8 mouse cellular contexts compared by ENCODE assay signal in the genomic region with DNA sequence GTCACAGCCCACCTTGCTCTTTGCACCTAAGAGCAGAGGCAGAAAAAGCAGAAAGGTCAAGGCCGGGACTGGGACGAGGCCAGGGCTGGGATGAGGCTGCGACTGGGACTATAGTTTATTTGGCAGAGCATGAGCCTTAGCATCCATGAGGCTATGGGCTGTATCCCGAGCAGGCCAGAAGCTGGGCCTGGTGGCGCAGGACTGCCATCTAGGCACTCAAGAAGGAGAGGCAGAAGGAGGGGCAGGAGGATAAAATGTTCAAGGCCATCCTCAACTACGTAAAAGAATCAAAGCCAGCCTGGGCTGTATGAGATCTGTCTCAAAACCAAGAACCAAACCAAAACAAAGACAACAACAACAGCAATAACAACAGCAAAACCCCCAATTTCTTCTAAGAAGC. TPM values are rescaled to one million over a fixed set of nuclear protein-coding genes. Genes with fewer than 3 reads are reported as not detected.
A peak's percentile ranks its signal among the peaks of the same experiment; 100 is the strongest.
DNase-seq lines count a peak whose midpoint lies in the region; ATAC-seq lines count a peak whose summit lies in the region.

No protein-coding gene starts in this region.

- H3K4me3 ChIP-seq in kidney, embryonic 15.5 days (replicated peaks) = no peak overlapping the region
- no peak overlapping the region for H3K4me3 ChIP-seq in limb, embryonic 10.5 days

- H3K9ac ChIP-seq in kidney, embryonic 15.5 days = no peak overlapping the region

- no peak for DNase-seq in kidney, adult 18-20 months
- peak; percentile 31 for DNase-seq in thymus, postnatal 14 days
- DNase-seq in thymus, adult 18-20 months = no peak
- DNase-seq in limb, embryonic 10.5 days (ENCODE audit: low spot score) = no peak
- no peak for DNase-seq in cerebellum, postnatal 14 days
- DNase-seq in right cerebral cortex, postnatal 14 days = no peak
- no peak for DNase-seq in right cerebral cortex, postnatal 10 days (ENCODE audit: low spot score in 2 of 2)

- peak overlapping the region; percentile 79 for H3K27ac ChIP-seq in kidney, embryonic 15.5 days
- peak overlapping the region; percentile 75 for H3K27ac ChIP-seq in limb, embryonic 10.5 days

- H3K27me3 ChIP-seq in kidney, embryonic 15.5 days = no peaks in the 10 kb centered on the region
- no peaks in the 10 kb centered on the region for H3K27me3 ChIP-seq in limb, embryonic 10.5 days (ENCODE audit: low read depth, poor library complexity, severe bottlenecking)

- WGBS in kidney, embryonic 15.5 days = 71% methylated on average over 6 of the region's 6 CpGs
- WGBS in limb, embryonic 10.5 days = 65% methylated on average over 6 of the region's 6 CpGs

- peaks cover 51% of the 10 kb centered on the region for H3K36me3 ChIP-seq in kidney, embryonic 15.5 days
- peaks cover 36% of the 10 kb centered on the region for H3K36me3 ChIP-seq in limb, embryonic 10.5 days

- no peaks in the 10 kb centered on the region for H3K9me3 ChIP-seq in kidney, embryonic 15.5 days (replicated peaks)
- no peaks in the 10 kb centered on the region for H3K9me3 ChIP-seq in limb, embryonic 10.5 days (replicated peaks)

- H3K4me1 ChIP-seq in kidney, embryonic 15.5 days = peaks cover 33% of the 10 kb centered on the region
- H3K4me1 ChIP-seq in limb, embryonic 10.5 days = peaks cover 31% of the 10 kb centered on the region

- no peak overlapping the region for H3K4me2 ChIP-seq in kidney, embryonic 15.5 days

- no peak for ATAC-seq in kidney, embryonic 15.5 days (replicated peaks; ENCODE audit: low FRiP score)

RNA-seq across cellular contexts. Expression of gene Tgfbr2, which starts 52.6 kb away (rescaled TPM):
- 30.8 and 31.5 TPM in 2 replicates for polyA plus RNA-seq in kidney, embryonic 15.5 days (2015; fragmentation: Nextera tagmentation; extraction: Ambion mirVana)
- 9.8 and 14.1 TPM in 2 replicates for polyA plus RNA-seq in limb, embryonic 10.5 days (2016; fragmentation: Nextera tagmentation; extraction: Ambion mirVana)
